Mouse (Mus musculus) retina, postnatal 1 day (tissue): ENCODE results near the gene Pdia2.
A peak's percentile ranks its signal among the peaks of the same experiment; 100 is the strongest.

Experiments
- DNase-seq: peaks from one replicate; pipeline ENCODE4 v3.0.0-alpha.2; 2012

The Pdia2 gene

DNA sequence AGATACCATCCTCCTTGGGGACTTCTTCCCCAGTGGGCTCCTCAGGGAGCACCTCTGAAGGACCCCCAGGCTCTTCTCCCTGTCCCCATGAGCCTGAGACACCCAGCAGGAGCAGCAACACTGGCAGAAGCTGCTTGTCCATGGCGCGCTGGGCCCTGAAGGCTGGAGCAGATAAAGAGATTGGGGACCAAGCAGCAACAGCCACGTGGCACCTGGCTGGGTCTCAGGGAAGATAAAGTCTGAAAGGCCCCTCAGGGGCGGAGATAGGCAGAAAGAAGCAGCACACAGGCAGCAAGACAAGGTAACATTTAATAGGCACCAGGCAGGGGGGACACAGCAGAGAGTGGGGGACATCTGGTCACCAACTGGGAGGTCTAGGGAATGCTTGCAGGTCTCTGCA is at the start of gene Pdia2:
Gene Pdia2, minus strand, starts transcription at position 196 of the 400 bp plus-strand sequence.
- DNase-seq = no peak

DNA sequence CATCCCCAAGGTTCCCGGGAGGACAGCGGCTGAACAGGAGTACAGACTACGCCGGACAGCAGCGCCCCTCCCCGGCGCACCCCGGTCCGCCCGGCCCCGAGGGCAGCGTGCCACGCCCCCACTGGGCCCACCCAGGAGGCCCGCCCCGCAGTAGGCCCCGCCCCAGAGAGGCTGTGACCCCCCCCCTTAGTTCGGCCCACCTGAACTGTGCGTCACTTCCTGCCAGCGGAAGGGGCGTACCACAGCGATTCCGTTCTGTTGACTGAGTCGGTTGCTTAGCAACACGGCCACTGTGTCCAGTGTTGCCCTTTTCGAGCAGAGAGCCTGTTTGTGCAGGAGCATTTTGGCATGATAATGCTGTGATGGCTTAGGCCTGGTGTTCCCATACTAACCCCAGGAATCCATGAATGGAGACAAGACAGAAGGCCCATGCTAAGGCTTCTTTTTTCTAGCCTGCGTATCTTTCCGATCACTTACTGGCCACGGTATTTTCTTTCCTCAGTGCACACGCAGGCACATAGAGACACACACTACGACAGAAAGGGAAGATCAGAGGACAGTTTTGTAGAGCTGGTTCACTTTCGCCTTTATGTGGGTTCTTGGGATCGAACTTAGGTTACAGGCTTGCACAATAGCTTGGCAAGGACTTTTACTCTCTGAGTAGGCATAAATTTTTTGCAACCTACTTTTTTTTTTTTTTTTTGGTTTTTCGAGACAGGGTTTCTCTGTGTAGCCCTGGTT is 45.4 kb upstream of the Pdia2 start, which contains the start of gene Fam234a:
Gene Fam234a, minus strand, starts transcription at position 142 of the 741 bp plus-strand sequence.
- peak; percentile 99 for DNase-seq

DNA sequence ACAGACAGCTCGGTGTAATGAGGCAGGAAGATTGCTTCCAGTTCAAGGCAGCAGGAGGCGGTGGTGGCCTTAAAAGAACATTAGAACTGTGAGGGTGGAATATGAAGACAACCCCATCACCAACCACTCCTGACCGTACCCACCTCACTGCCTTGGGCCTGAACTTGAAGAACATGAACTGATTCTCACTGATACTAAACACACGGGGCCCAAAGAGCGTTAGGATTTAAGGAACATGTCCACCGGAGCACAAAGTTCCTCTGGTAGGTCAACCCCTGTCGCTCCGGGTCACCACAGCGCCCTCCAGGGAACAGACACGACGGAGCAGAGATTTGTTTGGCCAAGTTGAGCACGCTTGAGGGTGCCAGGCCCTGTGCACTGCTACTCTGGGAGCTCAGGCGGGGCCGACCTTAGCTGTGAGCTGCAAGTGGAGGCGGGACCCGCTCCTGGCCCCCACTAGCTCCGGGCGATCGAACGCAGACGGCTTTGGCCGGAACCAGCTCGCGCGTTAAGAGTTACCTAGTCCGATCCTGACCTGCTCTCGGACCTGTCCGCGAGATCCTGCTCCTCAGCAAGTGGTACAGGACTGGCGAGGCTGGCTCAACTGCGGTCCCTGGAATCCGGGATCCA is 44.7 kb upstream of the Pdia2 start:
- DNase-seq = no peak

GRCm38 (mm10) chr17:26240990-26241389 is 42.1 kb upstream of the Pdia2 start:
- DNase-seq = no peak

- no peak for DNase-seq
These were observed 41.4 kb upstream of the Pdia2 start for GRCm38 (mm10) chr17:26240120-26240790.

DNA sequence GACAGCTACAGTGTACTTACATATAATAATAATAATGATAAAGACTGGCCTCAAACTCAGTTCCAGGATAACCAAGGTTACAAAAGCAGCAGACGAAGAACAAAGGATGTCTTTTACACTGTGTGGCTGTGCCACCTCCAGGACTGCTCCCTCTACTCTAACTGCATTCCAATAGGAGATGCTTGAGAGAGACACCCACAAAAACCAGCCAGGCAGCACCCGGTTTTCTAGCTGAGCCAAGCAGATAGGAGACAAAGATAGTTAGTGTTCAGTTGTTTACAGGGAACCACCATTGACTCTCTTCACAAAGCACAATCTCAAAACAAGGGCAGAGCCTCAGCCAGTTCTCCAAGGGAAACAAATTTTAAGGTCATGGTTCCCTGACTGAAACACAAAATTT is 40.7 kb upstream of the Pdia2 start:
- no peak for DNase-seq

DNA sequence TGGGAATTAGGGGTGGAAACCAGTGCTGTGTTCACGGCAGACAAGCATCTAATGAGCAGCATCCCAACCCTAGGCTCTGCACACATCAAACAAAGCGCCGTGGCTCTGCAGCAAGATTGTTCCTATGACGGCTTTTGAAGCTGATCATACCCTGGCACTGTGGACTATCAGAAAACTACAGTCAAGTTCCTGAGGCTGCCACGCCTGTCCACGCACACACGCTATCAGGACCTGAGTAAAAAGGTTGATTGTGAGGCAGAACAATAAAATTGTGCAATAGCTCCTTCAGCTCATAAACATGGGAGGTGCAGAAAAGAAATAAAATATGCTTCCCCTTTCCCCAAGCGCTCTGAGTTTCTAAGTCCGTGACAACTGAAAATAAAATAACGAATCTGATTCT is 38.8 kb upstream of the Pdia2 start:
- DNase-seq = no peak

DNA sequence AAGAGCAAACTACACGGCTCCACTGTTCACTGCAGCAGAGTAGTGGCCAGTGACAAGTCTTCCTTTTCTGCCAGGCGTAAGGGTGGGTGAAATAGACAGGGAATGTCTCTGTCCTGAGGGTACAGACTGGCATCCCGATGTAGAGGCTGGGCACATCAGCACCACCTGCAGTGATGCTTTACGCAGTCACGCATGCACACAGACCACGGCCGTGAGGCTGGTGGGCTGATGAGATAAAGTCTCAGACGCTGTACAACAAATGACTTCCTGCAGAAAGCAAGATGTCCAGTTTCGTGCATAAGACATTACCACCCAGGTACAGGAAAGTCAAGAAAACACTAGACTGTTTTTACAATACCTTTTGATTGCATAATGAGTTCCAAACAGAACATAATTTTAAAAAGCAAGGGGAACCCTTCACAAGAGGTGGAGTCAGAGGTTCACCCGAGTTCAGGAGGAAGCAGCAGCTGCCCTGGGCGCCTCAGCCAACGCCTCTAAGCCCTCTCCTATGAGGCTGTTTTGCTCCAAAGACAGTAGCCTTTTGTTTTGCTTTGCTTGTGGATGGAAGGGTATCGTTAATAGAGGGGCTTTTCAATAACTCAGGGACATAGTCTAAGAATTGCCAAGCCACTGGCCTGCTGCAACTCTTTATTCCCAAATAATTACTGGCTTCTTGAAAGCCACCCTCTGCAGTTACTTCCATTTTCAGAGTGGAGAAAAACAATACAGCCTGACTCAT is 36.4 kb upstream of the Pdia2 start:
- DNase-seq = peak; percentile 72

DNA sequence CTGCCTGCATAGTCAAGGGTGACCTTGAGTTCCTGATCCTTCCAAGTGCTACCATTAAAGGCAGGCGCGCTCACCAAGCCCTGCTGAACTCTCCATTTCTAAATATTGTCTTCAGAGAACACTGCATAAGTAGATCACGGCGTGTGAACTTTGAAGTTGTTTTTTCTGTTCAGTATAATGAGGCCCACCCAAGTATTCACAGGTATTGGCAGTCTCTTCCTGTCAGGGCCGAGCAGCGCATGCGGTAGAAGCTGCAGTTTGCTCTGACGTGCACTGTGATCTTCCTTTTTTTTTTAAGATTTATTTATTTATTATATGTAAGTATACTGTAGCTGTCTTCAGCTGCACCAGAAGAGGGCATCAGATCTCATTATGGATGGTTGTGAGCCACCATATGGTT is 35.5 kb upstream of the Pdia2 start:
- no peak for DNase-seq

DNA sequence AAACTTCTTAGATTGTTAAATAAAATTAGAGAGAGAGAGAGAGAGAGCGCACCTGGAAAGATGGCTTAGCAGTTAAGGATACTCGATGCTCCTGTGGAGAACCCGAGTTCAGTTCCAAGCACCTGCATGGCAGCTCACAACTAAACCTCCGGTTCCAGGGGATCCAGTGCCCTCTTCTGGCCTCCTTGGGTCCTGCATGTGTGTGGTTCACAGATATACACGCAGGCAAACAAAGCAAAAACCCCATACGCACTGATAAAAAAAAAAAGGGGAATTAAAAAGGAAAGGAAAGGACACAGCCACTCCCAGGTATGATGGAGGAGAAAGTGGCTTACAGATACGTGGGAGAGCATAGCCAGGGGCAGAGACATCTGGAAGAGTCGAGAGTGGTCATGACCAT is 34.0 kb upstream of the Pdia2 start:
- DNase-seq = peak; percentile 14

DNA sequence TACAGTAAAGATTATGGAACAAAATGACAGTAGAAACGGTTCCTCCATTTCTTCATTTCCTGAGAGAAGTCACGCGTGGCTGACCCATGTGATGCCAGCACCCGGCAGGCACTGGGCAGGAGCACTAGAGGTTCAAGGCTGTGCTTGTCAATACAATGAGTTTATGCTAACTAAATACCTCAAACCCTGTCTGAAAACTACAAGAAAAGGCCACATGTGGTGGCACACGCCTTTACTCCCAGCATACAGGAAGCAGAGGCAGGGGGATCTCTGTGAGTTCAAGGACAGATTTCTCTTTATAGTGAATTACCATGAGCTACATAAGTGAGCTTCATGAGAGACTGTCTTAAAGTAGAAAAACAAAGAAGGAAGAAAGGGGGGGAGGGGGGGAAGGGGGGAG is 32.3 kb upstream of the Pdia2 start:
- DNase-seq = no peak

- DNase-seq = no peak
These were observed 30.9 kb upstream of the Pdia2 start for GRCm38 (mm10) chr17:26229776-26230175.

DNA sequence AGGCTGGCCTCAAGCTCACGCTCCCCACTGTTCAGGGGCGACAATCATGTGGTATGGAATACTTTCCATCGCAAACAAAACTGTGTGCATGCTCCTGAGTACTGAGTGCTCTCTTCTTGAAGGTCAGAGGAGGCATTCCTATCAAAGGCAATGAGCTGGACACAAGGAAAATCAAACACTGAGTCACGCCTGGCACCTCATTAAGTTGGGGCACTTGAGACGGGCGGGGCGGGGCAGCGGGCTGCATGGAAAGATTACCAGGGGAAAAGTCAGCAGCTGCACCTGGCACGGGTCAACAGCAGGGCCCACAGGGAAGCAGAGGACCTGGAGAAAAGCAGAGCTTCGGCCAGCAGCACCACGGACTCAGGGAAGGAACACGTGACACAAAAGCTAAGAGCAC is 26.3 kb upstream of the Pdia2 start:
- DNase-seq = no peak

GRCm38 (mm10) chr17:26221508-26221907 is 22.6 kb upstream of the Pdia2 start:
- DNase-seq = no peak

- DNase-seq = no peak
These were observed 13.8 kb upstream of the Pdia2 start for GRCm38 (mm10) chr17:26212681-26213080.

DNA sequence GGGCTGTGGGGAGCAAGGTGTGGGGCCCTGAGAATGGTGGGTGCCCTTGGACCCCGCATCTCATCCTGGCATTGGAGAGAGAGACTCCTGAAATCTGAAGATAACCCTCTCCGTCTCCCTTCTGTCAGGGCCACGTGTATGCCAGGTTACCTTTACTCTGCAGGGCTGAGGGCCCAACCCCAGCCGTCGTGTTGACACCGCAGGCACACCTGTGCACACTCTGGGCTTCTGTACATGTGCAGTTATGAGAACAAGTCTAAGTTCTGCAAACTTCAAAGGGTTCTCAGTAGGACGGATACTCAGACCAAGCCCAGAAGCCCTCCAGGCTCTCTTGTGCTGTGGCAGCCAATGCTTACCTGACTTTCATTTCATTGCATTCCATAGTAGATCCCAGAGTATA is 13.4 kb upstream of the Pdia2 start:
- no peak for DNase-seq

DNA sequence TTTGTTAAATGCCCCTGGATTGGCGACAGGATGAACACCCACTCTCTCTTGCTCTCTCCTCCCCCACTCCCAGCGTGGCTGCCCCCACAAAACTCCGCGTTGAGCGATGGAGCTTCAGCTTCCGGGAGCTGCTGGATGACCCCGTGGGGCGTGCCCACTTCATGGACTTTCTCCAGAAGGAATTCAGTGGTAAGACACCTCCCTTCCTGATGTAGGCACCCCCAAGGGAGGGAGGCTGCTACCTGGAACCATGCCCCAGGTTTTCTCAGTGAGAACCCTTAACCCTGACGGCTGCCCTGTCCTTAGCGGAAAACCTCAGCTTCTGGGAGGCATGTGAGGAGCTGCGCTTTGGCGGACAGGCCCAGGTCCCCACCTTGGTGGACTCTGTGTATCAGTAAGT is 8.8 kb upstream of the Pdia2 start, which contains the start of gene Arhgdig:
Gene Arhgdig, minus strand, starts transcription at position 101 of the 400 bp plus-strand sequence.
- DNase-seq = no peak

- DNase-seq = no peak
These were observed 7.5 kb upstream of the Pdia2 start for GRCm38 (mm10) chr17:26206392-26206791.

DNA sequence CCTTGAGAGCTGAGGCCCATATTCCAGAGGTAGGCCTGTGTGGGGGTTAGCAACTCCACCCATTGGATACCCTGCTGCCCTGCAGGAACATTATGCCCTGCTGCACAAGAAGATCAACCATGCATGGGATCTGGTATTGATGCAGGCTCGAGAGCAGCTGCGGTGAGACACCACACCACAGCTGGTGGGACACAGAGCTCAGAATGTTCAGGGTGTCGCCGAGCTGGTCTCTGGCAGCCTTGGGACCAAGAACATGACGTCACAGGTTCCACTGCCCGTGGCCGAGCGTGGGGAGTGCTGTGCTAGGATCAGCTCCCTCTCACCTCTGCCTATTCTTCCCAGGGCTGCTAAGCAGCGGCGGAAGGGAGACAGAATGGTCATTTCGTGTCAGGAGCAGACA is 5.9 kb upstream of the Pdia2 start:
- DNase-seq = peak; percentile 42

- peak; percentile 34 for DNase-seq
These were observed 4.5 kb upstream of the Pdia2 start for GRCm38 (mm10) chr17:26203321-26203811.

DNA sequence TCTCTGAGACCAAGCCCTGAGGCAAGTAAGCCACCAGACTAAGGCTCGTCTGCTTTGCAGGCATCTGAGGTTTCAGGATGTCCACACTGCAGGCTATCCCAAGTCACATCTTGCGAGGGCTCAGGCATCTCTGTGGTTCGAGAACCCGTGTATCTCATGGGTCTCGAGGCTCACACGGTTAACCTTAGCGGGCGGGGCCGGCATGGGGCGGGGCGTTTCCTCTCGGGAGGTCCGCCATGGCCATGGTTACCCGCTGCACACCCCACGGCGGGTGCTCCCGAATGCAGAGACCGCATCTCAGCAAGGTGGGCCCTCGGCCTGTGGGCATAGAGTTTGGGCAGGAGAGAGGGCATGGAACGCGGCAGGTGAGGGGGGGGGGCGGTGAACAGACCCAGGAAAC is 3.9 kb upstream of the Pdia2 start, which contains the start of gene Rgs11:
Gene Rgs11, plus strand, starts transcription at position 215 of the 400 bp plus-strand sequence.
- peak; percentile 28 for DNase-seq

DNA sequence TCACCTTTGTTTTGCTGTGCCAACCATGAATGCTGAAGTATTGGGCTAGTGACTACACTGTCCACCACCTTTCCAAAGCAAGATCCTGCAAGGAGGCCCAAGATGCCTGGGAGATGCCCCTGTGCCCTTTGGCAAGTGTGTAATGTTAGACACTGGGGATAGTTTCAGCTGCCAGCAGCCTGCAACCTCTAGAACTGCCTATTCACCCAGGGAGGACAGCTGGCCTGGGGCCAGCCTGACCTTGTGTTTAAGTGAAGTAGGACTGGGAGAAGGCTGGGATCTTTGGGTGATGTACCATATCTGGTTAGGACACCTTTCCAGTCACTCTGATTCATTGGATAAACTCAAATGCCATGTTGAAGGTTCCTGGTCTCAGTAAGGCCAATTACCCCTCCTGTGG is 3.1 kb upstream of the Pdia2 start:
- peak; percentile 12 for DNase-seq
